1 mouse cellular context compared by ENCODE assay signal in genomic region chr9:108307021-108307807, GRCm38 (mm10).
A peak's percentile ranks its signal among the peaks of the same experiment; 100 is the strongest.
TF ChIP-seq lines count a peak whose summit lies in the region.

No protein-coding gene starts in this region.

TF ChIP-seq in CH12.LX, 34 proteins besides CTCF, POLR2A, EP300 and RAD21 (continued from another document):
- no peak for TF ChIP-seq E2F4 (IDR thresholded peaks at IDR 0.05; ENCODE audit: insufficient replicate concordance, low read depth, low read length)
- TF ChIP-seq ETS1 (conservative IDR thresholded peaks at IDR 0.05; ENCODE audit: low read depth, low read length) = 0 out of 2 replicates have a peak, but pooled peaks have one; percentile 27
- no peak for TF ChIP-seq TBP (conservative IDR thresholded peaks at IDR 0.05; ENCODE audit: low read depth, low read length)
- TF ChIP-seq ZMIZ1 (IDR thresholded peaks at IDR 0.05; ENCODE audit: low read depth, low read length) = no peak
- no peak for TF ChIP-seq MAZ (IDR thresholded peaks at IDR 0.05; ENCODE audit: low read depth, low read length)
- no peak for TF ChIP-seq TCF12 (IDR thresholded peaks at IDR 0.05; ENCODE audit: low read depth, low read length)
- peak; percentile 68 for TF ChIP-seq USF1 (IDR thresholded peaks at IDR 0.05; ENCODE audit: low read depth, low read length)
- TF ChIP-seq NRF1 (IDR thresholded peaks at IDR 0.05; ENCODE audit: low read depth, low read length) = no peak
- TF ChIP-seq ELF1 (IDR thresholded peaks at IDR 0.05; ENCODE audit: low read depth, low read length) = no peak
- TF ChIP-seq ZNF384 (IDR thresholded peaks at IDR 0.05; ENCODE audit: low read depth, low read length) = peak; percentile 77
- TF ChIP-seq MAFK (IDR thresholded peaks at IDR 0.05; ENCODE audit: insufficient replicate concordance, low read length) = no peak
- TF ChIP-seq MEF2A (IDR thresholded peaks at IDR 0.05; ENCODE audit: borderline replicate concordance, low read depth, low read length) = no peak
- no peak for TF ChIP-seq KAT2A (IDR thresholded peaks at IDR 0.05; ENCODE audit: insufficient replicate concordance, low read length)
- TF ChIP-seq ZC3H11A (IDR thresholded peaks at IDR 0.05; ENCODE audit: low read depth, low read length) = no peak
- no peak for TF ChIP-seq SMC3 (IDR thresholded peaks at IDR 0.05; ENCODE audit: low read depth, low read length)
- TF ChIP-seq BHLHE40 (IDR thresholded peaks at IDR 0.05; ENCODE audit: low read depth, low read length) = peak; percentile 90
- TF ChIP-seq JUN (IDR thresholded peaks at IDR 0.05; ENCODE audit: insufficient read depth, low read depth, low read length) = no peak; the same call in 1 of the 2 replicates
- no peak for TF ChIP-seq CHD2 (IDR thresholded peaks at IDR 0.05; ENCODE audit: low read length)
- TF ChIP-seq IRF4 (IDR thresholded peaks at IDR 0.05; ENCODE audit: low read depth, low read length) = no peak
- TF ChIP-seq MYC (IDR thresholded peaks at IDR 0.05; ENCODE audit: low read depth, low read length) = peak; percentile 70; the same call in 1 of the 2 replicates
- no peak for TF ChIP-seq HCFC1 (IDR thresholded peaks at IDR 0.05; ENCODE audit: low read depth, low read length)
- TF ChIP-seq GABPA (IDR thresholded peaks at IDR 0.05; ENCODE audit: insufficient replicate concordance, low read depth, low read length) = no peak
- TF ChIP-seq ZKSCAN1 (IDR thresholded peaks at IDR 0.05; ENCODE audit: borderline replicate concordance, low read depth, low read length) = no peak
- no peak; the same call in 1 of the 2 replicates for TF ChIP-seq SIN3A (IDR thresholded peaks at IDR 0.05; ENCODE audit: low read length)
- peak; percentile 83; the same call in 1 of the 2 replicates for TF ChIP-seq MAX (IDR thresholded peaks at IDR 0.05; ENCODE audit: low read length)
- TF ChIP-seq NELFE (IDR thresholded peaks at IDR 0.05; ENCODE audit: low read depth, low read length) = no peak
- TF ChIP-seq PAX5 (IDR thresholded peaks at IDR 0.05; ENCODE audit: low read length) = no peak
